Mouse (Mus musculus) olfactory bulb, adult 2 months (tissue): ENCODE measurements around the gene Rpl18a. TPM values are rescaled to one million over a fixed set of nuclear protein-coding genes. Genes with fewer than 3 reads are reported as not detected.
"Not testable (repeated sequence)": the region's sequence is repeated elsewhere in the genome, so short reads cannot be mapped to it uniquely, and the experiment has no call there.

Experiments used
- H3K27ac ChIP-seq: fragments of 200-500 bp; 2 replicates; pipeline ENCODE4 v1.5.1; 2012; ENCODE audit warnings: low read depth, low read length; ENCODE audit not compliant: insufficient read depth
- H3K4me1 ChIP-seq: fragments of 200-500 bp; 2 replicates; pipeline ENCODE4 v1.6.1; 2012; ENCODE audit warnings: low read length; ENCODE audit not compliant: control insufficient read depth, insufficient read depth
- H3K4me3 ChIP-seq: fragments of 200-500 bp; 2 replicates; pipeline ENCODE4 v1.5.1; 2012; ENCODE audit warnings: mild to moderate bottlenecking, low read depth, low read length, moderate library complexity; ENCODE audit not compliant: insufficient read depth
- CTCF ChIP-seq: fragments of 200-500 bp; IDR thresholded peaks from 2 replicates; pipeline ENCODE4 v1.5.1; 2012; ENCODE audit warnings: low read depth, mild to moderate bottlenecking, low read length, moderate library complexity; ENCODE audit not compliant: insufficient read depth
- POLR2A ChIP-seq: fragments of 200-500 bp; IDR thresholded peaks from 2 replicates; pipeline ENCODE4 v1.6.1; 2012; ENCODE audit warnings: mild to moderate bottlenecking, low read depth, low read length, moderate library complexity; ENCODE audit not compliant: insufficient read depth
- WGBS: fragments of 180-500 bp; shearing (Covaris S2); methylation state at CpG from one replicate; pipeline ENCODE4 v1.1.7; 2018; 5-methylcytosine and 5-hydroxymethylcytosine counted together
- polyA plus RNA-seq: library from polyadenylated mRNA; stranded (reverse); fragments of >200 nt; gene quantifications from 2 replicates; pipeline ENCODE4 v1.2.4, GENCODE M21; 2012; ENCODE audit warnings: low replicate concordance; ENCODE audit not compliant: missing spikeins, insufficient read depth, insufficient read length

Rpl18a gene
- polyA plus RNA-seq, 1 experiment, result 776 TPM

- H3K27ac ChIP-seq, result no peak overlapping the region
- 2% methylated on average over 25 of the region's 25 CpGs for WGBS
- TF ChIP-seq CTCF (no peak), POLR2A (no peak)
- peak overlapping the region; percentile 85 for H3K4me3 ChIP-seq
- peaks cover 12% of the 10 kb centered on the region for H3K4me1 ChIP-seq
These were observed 744 bp downstream of the Rpl18a start for GRCm38 (mm10) chr8:70896316-70897020.

GRCm38 (mm10) chr8:70895571-70896259 is 1.5 kb downstream of the Rpl18a start:
- Histone ChIP-seq H3K4me3 (peak overlapping the region; percentile 85; the same call in 1 of the 2 replicates), H3K4me1 (peaks cover 12% of the 10 kb centered on the region)
- 74% methylated on average over 24 of the region's 24 CpGs for WGBS

GRCm38 (mm10) chr8:70894771-70895545 is 2.3 kb downstream of the Rpl18a start:
- Histone ChIP-seq H3K4me1 (peaks cover 12% of the 10 kb centered on the region), H3K4me3 (no peak overlapping the region), H3K27ac (no peak overlapping the region)
- TF ChIP-seq CTCF, result no peak
- TF ChIP-seq POLR2A, result no peak
- 88% methylated on average over 8 of the region's 8 CpGs for WGBS

More at GRCm38 (mm10) chr8:70895571-70896259, 1.5 kb downstream of the Rpl18a start:
- H3K27ac ChIP-seq, result not testable (repeated sequence)

- Histone ChIP-seq H3K4me1 (peaks cover 12% of the 10 kb centered on the region), H3K27ac (no peak overlapping the region), H3K4me3 (no peak overlapping the region)
- 63% methylated on average over 2 of the region's 2 CpGs for WGBS
- no peak for TF ChIP-seq POLR2A
- no peak for TF ChIP-seq CTCF
These were observed 2.9 kb downstream of the Rpl18a start for GRCm38 (mm10) chr8:70894385-70894720.

GRCm38 (mm10) chr8:70893656-70894384 is 3.4 kb downstream of the Rpl18a start:
- H3K4me1 ChIP-seq, result peaks cover 12% of the 10 kb centered on the region
- no peak for TF ChIP-seq POLR2A
- peak; percentile 39; the same call in 1 of the 2 replicates for TF ChIP-seq CTCF
- WGBS, result 36% methylated on average over 12 of the region's 12 CpGs
- no peak overlapping the region for H3K4me3 ChIP-seq
- no peak overlapping the region for H3K27ac ChIP-seq

GRCm38 (mm10) chr8:70892896-70893655 is 4.1 kb downstream of the Rpl18a start:
- Histone ChIP-seq H3K4me3 (no peak overlapping the region), H3K27ac (no peak overlapping the region), H3K4me1 (peaks cover 12% of the 10 kb centered on the region)
- TF ChIP-seq POLR2A (no peak), CTCF (no peak)
- 70% methylated on average over 20 of the region's 20 CpGs for WGBS

- no peak for TF ChIP-seq POLR2A
- TF ChIP-seq CTCF, result no peak
- Histone ChIP-seq H3K4me1 (peaks cover 12% of the 10 kb centered on the region), H3K4me3 (no peak within 1 kb of the TSS; the same call in 1 of the 2 replicates), H3K27ac (no peak within 1 kb of the TSS)
- WGBS, result 35% methylated on average over 80 of the region's 80 CpGs
These were observed 5.0 kb downstream of the Rpl18a start, which contains the start of gene Slc5a5 for GRCm38 (mm10) chr8:70892022-70892895. Gene Slc5a5 (minus strand): TSS chr8:70892757.
